Mouse (Mus musculus) layer of hippocampus, adult 18-20 months (tissue): Measurements from ENCODE around the gene Tm4sf1. TPM values are rescaled to one million over a fixed set of nuclear protein-coding genes. Genes with fewer than 3 reads are reported as not detected.

ENCODE experiments used
- DNase-seq, 2 experiments: peaks; one replicate each; pipeline ENCODE4 v3.0.0; 2022; ENCODE audit warnings: low spot score in 2 of 2
- total RNA-seq, 2 experiments: library from RNA; stranded (reverse); gene quantifications; 2 replicates each; pipeline ENCODE4 v1.2.3; 2021

Gene Tm4sf1
- total RNA-seq, 2 experiments from 2014 or later: 14.3 to 14.8 TPM

- DNase-seq: no peak
These were observed 13.7 kb downstream of the Tm4sf1 start for GRCm38 (mm10) chr3:57287854-57288720.

DNA sequence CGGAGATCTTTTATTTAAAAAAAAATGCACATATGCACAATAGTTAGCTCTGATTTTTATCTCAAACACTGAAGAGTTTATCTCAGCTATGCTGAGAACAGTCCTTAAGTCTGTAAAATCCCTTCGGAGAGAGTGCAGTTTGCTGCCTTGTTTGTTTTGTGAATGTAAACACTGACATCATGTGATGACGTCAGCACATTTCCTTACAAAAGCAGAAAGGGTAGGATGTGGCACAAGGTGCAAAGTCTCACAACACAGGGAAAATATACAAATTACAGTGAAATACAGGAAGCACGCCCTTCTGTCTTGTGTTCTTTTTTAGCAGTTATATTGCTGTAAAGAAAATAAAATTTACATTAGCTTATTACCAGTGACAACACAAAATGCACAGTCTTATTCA is 14.3 kb downstream of the Tm4sf1 start:
- DNase-seq: no peak

DNA sequence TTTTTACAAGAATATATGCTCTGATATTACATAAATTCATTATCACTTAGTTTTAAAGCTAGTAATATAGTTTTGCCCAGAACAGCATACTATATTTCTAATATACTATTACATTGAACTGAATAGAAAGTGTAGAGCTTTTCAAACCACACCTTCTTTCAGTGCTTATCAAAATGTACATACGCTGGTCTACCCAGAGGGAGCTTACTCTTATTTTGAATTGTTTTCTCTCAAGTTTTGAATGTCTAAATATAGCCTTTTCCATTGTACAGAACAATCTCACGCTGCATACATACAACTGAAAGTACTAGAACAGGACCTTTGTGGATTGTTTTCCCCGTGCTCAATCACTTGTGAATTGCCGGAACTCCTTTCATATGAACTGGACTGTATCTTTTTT is 23.6 kb downstream of the Tm4sf1 start:
- no peak for DNase-seq

GRCm38 (mm10) chr3:57277453-57277852 is 24.3 kb downstream of the Tm4sf1 start:
- DNase-seq: no peak

DNA sequence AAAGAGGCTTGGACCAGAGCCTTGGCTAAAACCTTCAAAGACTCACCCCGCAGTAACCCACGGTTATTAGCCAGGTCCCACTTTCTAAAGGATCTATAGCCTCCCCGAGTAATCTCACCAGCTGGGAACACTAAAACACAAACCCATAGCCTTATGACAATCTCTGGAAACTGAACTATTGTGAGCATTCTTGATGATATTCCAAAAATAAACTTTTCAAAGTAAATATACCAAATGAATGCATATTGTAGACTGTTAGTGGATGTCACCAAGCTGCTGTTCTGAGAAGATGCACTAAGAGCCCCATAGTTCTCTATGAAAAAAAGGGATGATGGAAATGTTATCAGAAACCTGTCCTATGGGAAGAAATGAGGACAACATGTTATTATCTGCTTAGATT is 25.0 kb downstream of the Tm4sf1 start:
- no peak for DNase-seq

- no peak for DNase-seq
These were observed 32.8 kb downstream of the Tm4sf1 start for GRCm38 (mm10) chr3:57268994-57269393.

DNA sequence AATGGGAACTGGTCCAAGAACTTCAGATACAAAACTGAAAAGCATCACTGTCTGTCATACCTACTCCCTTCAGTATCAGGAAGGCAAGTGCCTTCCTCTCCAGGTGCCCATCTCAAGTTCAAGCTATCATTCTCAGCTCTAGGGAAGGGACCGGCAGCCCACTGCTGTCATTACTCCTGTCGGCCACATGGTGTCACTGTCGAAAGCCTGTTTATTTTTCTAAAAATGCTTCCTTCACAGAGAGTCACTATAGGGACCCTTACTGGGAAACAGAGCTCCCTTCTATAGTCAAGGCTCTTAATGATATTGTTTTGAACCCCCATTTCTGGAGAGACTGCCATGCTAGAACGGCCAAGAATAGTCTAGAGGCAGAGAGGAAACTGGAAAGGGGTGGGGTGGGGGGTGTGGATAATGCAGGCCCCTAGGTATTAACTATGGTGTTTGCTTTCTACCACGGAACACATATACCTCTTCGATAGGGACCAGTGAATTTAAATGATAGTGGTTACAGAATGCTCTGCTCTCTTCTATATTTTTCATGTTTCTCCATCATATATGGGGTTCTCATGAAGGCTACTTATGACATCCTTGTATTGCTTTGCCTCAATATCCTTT is 34.1 kb downstream of the Tm4sf1 start:
- peak in 1 of 2 experiments; percentile 72 for DNase-seq

DNA sequence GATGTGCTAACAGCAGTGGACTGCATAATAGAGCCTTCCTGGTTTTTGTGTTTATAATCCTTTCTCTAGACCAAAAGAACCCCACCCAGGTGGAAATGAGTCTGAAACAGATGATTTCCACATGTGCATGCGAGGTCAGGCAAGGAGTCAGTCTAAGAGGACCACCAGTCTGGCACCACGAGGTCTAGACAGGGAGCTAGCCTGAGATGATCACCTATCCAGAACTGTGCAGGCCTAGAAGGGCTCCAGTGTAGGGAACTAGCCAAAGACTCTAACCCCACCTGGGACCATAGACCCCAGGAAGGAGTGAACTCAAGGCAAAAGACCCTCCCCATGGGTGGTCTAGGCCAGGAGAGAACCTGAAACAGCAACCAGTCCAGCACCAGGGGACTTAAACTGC is 48.7 kb downstream of the Tm4sf1 start:
- no peak for DNase-seq

GRCm38 (mm10) chr3:57252551-57252950 is 49.2 kb downstream of the Tm4sf1 start:
- DNase-seq: no peak

DNA sequence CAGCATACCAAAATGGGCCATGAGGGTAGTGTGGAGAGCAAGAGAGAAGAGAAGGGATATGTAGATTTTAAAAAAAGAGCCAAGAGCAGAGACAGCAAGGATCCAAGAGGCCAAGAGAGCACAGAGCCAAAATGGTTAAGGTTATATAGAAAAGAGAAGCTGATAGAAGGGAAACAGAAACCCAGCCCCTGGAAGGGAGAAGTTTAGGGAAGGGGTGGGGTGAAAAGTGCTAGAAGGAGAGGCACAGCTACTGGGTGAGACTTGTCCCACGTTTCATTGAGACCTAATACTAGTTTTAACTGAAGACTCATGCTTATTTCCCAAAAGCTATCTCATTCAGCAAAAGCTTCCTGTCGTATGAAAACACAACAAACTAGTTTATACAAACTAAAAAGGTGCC is 56.5 kb downstream of the Tm4sf1 start:
- no peak for DNase-seq

Other genes with a start within 250 kb of the Tm4sf1 start
- gene Tm4sf4, start 123.3 kb upstream of the Tm4sf1 start, total RNA-seq: not detected